Mouse (Mus musculus): ENCODE results near the gene Atxn7l2.
A peak's percentile ranks its signal among the peaks of the same experiment; 100 is the strongest.
"Not testable (repeated sequence)": the region's sequence is repeated elsewhere in the genome, so short reads cannot be mapped to it uniquely, and the experiment has no call there.

- not testable (repeated sequence) for TF ChIP-seq POLR2A (IDR thresholded peaks at IDR 0.05; ENCODE audit: extremely low read depth, insufficient read depth, low read length)
- 0 out of 2 replicates have a peak, but pooled peaks have one; percentile 6 for TF ChIP-seq CTCF (IDR thresholded peaks at IDR 0.05; ENCODE audit: low read depth, low read length)
Observed at GRCm38 (mm10) chr3:108237474-108238102, 26.9 kb upstream of the Atxn7l2 start.
